Mouse (Mus musculus): ENCODE measurements around the gene Cdh8.
A peak's percentile ranks its signal among the peaks of the same experiment; 100 is the strongest.

Cdh8 gene

DNA sequence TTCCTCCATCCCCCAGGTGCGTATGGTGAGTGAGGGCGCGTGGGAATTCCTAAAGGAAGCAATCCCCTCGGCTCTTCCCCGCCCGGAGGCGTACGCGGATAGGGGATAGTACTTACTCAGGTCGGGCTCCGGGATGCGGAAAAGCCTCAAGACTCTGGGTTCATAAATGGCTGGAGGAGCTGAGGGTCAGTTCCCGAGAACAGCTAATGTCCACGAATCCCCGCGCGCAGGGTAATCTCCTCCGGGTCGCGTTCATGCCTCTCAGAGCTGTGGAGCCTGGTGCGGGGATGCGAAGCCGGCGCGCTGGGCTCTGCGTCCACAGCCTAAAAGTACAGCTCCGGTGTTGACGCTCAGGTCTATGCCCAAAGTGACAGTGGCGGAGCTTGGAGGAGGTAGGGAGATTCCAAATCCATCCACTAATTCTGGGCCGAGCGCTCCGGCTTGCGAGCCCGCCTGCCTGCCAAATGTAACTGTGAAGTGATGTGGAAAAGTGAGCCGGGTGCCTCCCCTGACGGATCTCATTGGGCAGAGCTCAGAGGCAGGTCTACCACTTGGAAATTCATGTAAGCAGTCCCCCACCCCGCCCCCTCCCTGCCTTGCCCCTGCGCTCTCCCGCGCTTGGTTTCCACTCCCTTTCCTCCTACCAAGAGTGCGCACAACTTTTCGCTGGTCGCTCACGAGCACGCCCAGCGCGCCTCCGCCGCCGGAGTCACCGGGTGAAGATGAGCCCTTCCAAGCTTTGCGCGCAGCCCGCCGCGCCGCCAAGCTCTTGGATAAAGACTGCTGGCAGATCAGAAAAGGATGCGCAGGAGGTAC lies at the start of gene Cdh8:
Gene Cdh8, minus strand, starts transcription at position 506 of the 816 bp plus-strand sequence.
- peak; percentile 76 to 85 for DNase-seq (ENCODE audit: low spot score in 2 of 2)

DNA sequence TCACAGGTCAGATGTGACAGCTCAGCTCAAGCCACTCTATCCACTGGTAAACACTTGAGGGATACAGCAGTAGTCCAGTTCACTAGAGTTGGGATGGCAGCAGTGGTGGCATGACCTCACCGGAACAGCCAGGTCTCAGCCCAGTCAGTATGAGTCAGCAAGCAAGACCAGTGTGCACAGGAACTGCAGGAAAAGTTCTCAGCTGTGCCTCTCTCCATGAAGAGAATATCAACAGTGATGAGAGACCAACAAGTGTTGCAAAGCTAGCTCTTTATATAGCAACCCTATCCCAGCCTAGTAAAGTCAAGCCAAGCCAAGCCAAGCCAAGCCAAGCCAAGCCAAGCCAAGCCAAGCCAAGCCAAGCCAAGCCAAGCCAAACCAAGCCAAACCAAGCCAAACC lies 30.2 kb upstream of the Cdh8 start:
- DNase-seq (ENCODE audit: low spot score in 2 of 2): no peak

DNA sequence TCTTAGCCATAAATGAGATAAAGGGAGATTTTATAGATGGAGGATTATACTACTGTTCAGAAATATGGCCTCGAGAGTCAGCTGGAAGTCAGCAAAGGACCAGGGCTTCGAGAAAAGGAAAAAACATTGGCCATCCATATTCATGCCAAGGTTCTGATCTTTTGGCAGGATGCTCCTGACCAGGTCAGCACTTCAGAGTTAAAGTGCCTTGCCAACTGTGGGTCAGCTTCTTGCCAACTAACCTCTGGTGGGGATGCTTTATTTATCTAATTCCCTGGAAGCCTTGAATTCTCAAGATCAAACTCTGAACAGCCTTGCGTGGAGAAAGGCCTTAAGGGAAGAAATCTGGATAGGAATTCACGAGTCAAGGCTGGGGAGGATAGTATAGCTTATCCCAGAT lies 9.6 kb upstream of the Cdh8 start:
- DNase-seq (ENCODE audit: low spot score in 2 of 2): no peak

DNA sequence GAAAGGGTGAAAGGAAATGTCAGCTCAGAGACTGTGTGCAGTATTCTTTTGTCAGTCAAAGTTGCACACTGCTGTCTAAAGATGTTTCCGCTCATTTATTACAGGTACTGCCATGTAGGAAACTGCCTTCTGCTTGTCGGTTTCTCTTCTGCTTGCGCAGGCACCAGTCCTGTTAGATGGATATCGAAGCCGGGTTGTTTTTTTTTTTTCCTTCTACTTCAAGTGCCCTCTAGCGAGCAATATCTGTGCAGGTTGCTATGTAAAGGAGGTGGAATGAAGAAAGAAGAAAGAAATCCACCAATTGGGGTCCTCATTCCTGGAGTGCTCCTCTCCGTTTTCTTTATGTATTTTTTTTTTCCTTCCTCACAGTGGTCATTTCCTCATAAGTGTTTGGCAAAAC lies 5.2 kb upstream of the Cdh8 start:
- DNase-seq (ENCODE audit: low spot score in 2 of 2): no peak

DNA sequence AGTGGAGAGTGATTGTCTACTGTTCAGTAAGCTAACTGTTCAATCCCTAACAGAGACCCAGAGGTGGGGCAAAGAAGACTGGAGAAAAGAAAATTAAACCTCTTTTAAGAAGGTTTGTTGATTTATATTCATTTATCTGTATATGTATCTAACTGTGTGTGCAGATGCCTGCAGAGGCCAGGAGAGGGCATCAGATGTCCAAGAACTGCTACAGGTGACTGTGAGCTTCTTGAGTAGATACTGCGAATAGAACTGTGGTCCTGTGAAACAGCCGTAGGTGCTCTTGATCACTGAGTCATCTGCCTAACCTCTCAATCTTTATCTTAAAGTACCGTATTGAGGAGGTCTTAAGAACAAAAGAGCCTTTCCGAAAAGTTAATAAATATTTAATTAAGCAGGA lies 3.5 kb upstream of the Cdh8 start:
- DNase-seq (ENCODE audit: low spot score in 2 of 2): no peak

DNA sequence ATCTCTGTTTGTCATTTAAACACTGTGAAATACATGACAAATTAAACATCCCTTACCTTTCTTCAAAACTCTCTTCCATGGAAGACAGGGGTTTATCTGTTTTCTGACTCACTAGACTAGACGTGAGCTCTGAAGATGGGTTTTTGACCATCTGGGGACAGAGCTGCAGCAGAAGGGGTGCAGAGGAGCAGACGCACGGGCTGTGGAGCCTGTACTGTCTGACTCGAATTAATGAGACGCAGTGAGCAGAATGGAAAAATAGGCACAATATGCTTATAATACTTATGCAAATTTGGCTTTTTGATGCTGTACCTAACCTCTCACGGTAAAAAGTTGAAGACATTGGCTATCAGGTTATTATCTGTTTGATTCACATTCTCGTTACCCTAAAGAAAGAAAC lies 1.2 kb upstream of the Cdh8 start:
- DNase-seq (ENCODE audit: low spot score in 2 of 2): no peak

DNA sequence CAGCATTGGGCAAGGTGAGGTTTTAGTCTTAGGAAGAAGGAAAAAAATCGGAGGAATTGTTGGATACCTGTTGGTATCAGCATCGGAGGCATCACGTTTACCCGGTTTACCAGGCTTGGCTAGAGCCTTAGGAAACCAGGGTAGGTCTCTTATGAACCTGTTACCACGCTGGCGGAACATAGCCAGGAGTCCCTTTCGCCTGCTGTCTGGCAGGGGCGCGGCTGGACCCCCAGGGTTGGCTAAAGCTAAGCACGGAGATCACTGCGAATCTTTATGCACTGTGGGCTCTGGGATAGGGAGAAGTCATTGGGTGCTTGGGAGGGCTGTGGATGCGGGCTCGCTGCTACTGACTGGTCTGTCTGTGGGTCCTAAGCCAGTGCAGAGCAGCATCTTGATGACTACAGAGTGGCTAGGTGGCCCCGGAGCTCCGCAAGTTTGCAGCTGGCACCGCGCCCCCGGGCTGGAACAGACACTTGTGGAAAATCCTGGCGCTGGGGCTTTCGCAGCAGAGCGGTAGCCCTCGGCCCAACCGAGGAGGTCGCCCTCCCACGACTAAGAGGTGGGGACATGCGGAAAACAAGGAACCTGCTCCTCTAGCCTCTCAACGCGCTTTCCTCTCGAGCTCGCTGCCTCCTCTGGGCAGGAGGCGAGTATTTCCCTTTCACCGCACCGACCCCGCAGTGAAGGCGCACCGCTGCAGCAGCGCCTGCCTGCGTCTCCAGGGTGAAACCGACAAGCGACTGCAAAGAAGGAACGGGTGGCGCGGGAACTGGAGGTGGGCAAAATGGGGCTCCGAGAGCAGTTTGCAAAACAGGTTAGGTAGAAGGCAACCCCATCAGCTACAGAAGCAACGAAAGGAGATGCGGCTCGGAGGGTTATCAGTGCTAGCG lies 950 bp downstream of the Cdh8 start:
- DNase-seq (ENCODE audit: low spot score in 2 of 2): peak; percentile 25 to 36

DNA sequence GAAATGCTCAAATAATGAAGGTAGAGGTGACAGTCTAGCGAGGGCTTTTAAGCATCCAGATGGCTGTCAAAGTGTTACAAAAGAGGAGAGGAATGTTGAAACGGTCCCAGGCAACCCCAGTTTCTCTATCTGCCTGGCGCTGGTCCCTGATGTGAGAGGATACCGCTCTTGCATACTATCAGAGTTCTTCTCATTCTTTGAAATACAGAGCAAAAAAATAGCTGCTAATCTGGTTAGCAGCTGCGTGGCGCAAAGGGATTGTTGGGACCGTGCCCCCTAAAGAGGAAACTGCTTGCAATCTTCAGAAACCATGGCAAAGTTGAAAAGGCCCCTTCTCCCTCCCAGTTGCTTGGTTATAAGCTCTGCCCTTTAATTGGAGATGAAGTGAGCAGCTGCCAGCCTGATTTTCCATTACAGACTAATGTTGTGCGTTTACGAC lies 1.8 kb downstream of the Cdh8 start:
- no peak for DNase-seq (ENCODE audit: low spot score in 2 of 2)

DNA sequence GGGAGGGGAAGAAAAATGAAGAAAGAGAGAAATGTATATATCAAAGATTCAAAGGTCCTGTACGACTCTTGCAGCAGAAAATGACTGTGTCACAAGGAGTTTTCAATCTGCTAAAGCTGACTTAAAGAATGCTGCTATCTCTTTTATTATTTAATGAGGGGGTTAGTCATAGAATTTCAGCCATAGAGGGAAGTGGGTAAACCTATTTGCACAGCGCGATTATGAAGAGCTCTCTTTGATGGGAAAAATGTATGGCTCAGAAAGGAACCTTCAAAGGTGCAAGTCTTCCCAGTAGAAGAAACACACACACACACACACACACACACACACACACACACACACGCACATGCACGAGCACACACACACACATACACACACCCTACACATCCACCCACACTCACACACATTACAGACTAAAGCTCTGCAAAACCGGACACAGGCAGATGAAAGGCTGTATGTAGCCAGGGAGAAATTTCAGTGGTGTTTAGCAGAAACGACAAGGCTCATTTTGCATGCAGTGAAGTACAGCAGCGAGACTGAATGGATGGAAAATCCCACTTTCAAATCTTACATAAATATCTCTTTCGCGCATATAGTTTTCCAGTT lies 2.3 kb downstream of the Cdh8 start:
- no peak for DNase-seq (ENCODE audit: low spot score in 2 of 2)

DNA sequence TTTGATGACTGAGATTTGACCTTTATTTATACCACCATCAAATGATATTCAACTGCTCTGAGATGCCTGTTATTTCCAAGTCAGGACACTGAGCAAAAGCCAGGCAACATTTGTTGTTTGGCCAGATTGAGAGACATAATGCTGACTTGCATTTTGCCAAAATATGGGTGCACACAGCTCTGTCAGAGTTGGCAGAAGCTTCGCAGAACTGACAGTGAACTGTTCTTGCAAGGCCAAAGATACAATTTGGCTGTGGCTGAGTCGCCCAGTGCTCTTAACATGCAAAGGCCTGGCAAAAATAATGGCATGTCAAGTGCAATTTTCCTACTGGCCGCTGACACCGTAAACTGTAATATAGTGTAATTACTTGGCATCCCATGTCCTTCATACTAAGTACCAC lies 22.4 kb downstream of the Cdh8 start:
- DNase-seq (ENCODE audit: low spot score in 2 of 2): no peak

DNA sequence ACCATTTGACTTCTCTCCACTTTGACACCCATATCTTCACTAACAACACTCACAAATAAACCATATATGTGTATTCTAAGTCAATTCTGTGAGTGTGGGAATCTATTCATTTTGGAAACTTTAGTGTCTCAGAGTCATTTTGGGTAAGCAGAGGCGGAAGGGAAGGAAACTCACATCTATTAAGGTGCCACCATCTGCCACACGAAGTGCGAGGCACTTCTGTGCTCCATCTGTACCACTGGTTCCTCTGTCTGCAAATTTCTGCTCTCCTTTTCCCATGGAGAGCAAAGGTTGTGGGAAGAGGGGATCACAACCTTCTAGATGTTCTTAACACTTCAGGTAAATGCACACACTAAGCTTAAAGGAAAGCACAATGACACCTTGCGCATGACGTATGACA lies 46.2 kb downstream of the Cdh8 start:
- DNase-seq (ENCODE audit: low spot score in 2 of 2): peak; percentile 10 to 28

DNA sequence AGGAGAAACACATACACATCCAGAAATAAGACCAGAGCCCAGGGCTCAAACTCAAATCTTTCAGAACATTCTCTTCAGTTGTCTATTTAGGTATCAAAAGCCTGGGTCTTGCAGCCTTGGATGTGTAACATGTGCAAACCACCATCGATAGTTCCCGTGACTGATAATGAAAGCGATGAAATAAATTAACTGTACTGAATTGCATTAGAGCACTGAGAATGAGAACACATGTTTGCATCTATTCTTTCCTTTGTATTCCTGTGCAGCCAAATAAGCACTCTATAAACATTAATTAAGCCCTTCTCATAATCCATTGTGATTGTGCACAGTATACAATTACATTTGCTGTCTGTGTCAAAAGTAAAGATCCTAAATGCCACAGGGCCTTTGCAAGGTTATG lies 47.1 kb downstream of the Cdh8 start:
- no peak for DNase-seq (ENCODE audit: low spot score in 2 of 2)

DNA sequence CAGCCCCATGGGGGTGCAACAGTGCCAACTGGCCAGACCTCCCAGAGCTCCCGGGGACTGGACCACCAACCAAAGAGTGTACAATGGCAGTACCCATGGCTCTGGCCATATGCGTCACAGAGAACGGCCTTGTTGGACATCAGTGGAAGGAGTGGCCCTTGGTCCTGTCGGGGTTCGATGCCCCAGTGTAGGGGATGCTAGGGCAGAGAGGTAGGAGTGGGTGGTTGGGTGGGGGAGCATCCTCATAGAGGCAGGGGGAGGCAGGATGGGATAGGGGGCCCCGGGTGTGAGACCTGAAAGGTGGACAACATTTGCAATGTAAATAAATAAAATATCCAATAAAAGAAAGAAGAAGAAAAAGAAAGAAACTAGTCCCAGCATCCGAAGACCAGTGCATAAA lies 47.8 kb downstream of the Cdh8 start:
- no peak for DNase-seq (ENCODE audit: low spot score in 2 of 2)

DNA sequence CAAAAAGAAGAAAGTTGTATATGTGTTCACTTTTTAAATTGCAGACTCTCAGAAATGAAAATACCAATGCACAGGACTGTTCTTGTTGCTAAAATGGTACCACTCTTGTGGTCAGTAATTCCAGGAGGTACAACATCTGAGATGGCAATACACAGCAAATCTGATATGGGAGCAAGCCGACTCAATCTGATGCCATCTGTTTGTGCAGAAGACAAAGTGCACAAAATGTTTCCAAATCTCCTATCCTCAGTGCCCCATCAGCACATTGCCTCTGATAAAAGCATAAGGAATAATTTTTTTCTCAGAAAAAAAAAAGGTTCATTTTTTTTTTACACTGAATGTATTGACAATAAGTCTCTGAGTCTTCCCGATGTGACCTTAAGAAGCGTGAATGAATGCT lies 62.3 kb downstream of the Cdh8 start:
- no peak for DNase-seq (ENCODE audit: low spot score in 2 of 2)

DNA sequence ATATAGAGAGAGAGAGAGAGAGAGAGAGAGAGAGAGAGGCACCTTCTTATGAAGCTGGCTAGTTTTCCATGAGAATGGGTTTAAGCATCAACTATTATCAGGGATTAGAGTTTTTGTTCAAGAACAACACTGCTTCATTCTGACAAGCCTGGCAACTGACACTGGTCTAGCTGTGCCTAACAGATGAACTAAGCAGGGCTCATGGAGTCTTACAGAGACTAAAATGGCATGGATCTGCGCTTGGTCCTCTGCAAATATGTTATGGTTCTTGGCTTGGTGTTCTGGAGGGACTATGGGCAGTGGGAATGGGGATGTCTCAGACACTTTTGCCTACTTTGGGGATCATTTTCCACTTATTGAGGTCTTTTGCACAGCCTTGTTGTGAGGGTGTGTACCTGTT lies 63.0 kb downstream of the Cdh8 start:
- no peak for DNase-seq (ENCODE audit: low spot score in 2 of 2)

DNA sequence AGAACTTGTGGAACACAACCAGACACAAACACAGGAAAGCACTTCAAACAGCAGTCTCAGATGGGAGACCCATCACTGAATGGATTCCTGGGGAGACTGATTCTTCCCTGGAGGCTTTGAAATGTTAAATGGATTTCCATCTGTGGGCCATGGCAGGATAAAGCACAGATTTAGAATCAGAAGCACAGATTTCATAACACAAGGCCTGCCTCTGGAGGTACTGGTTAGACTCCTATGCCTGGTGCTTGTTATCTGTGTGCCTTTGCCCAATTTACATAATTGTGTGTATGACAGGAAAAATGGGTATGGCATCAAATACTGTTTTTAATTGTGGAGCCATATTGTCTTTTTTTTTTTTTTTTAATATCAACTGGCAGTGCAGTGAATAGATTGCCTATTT lies 66.8 kb downstream of the Cdh8 start:
- no peak for DNase-seq (ENCODE audit: low spot score in 2 of 2)

DNA sequence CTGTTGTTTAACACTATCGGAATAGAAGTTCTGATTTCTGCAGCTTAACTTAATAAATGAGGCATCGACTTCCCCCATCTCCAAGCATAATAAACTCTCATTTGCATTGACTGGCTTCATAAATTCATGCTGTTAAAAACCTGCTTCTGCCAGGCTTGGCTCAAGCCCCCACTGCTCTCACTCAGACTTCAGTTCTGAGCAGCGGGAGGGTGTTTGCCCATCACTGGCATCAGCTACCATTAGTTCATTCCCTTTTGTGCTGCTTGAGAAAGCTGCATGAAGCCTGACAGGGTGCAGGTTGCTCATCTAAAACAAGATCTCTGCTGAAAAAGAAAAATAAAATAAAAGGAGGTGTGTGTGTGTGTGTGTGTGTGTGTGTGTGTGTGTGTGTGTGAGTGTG lies 67.7 kb downstream of the Cdh8 start:
- no peak for DNase-seq (ENCODE audit: low spot score in 2 of 2)

DNA sequence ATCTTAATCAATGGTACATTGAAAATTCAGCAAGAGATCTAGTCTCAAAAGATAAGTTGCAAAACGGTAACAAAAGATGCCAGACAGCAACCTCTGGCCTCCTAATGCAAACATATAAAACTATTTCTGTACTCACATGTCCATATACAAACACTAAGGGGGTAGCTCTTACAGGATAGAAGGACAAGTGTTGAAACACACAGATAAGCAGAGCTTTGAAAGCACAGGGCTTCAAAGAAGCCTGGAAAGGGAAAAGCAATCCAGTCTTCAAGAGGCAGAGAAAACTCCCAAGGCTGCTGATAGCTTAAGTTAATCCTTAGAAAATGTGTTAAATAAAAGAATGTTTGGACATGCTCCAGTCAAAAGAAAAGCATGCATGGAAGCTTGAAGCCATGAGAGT lies 77.0 kb downstream of the Cdh8 start:
- no peak for DNase-seq (ENCODE audit: low spot score in 2 of 2)

DNA sequence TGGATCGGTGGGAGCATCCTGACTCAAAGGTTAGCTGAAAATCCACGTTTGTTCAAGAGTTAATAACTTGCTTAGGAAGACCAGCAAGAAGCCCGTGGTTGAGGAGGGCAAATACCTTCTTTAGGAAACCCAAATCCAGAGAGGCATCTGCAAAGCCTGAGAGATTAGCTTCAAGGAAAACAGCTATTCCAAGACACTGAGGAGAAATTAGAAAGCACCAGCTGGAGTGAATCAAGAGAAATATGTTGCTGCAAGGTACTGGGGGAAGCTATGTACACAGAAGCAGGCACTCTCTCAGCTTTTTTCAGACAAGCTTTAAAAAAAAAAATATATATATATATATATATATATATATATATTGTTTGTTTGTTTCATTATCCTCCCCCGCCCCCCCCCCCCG lies 88.7 kb downstream of the Cdh8 start:
- DNase-seq (ENCODE audit: low spot score in 2 of 2): peak in 1 of 2 experiments; percentile 8

DNA sequence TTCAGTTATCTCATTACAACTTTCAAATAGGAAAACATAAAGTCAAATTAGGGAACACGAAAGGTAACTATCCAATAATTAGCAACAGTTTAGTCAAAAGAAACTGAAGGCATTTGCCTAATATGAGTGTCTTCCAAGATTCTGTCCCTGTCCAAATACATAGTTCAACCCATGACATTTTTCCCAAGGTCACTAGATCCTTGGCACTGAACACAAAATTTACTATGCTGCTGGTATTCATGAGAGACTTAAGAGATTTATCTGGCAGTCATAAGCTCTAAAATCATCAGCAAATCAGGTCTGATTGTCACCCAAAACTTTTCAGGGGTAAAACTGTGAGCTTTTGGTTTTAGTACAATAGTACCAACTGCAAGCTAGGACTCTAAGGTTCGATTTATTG lies 101.7 kb downstream of the Cdh8 start:
- no peak for DNase-seq (ENCODE audit: low spot score in 2 of 2)

DNA sequence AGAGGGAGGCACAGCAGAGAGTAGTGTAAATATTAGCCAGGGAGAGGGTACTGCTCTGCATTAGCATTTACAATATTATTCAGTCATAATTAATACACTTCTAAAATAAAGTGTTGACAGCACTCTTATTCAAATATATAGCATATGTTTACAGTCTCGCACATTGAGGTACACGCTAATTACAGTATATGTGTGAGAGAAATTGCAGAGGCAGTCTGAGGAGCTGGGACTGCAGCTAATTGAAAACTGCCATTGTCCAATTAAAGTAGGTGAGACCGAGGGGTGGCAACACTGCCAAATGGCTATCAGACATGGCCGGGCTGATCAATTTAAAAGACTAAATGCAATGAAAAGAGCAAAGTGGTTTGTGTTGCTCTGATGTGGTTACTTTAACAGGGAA lies 112.1 kb downstream of the Cdh8 start:
- DNase-seq (ENCODE audit: low spot score in 2 of 2): no peak

DNA sequence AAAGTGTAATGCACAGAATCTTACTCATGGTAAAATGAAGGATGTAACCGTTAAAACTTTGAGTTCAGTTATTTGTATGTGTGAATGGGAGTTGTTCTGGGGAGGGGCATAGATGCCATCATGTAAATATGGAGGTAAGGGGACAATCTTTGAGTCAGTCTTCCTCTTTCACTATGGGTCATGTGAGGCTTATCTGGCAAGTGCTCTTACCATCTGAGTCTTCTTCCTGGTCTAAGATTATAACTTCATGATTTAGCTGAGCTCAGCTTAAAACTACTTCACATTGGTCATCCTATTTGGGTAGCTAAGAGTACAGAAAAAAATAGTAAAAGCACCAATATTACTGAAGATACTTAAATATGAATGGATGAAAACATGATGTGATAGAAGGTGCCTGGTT lies 126.1 kb downstream of the Cdh8 start:
- DNase-seq (ENCODE audit: low spot score in 2 of 2): no peak

DNA sequence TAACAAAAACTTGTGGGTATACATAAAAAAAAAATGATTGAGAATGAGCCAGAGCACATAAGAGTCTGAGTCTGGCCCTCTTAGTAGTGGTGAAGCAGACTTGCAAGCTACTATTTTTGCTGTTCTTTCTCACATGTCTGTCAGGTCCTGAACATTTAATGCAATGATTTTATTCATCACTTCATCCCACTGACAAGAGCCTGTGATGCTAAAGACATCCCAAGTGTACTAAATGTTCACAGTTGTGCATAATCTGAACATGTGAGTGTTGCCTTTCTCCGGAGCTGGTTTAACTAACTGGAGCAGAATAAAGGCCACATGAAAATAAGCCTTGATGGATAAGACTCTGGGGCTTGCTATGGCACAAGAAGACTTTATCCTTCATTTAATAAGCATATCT lies 131.2 kb downstream of the Cdh8 start:
- no peak for DNase-seq (ENCODE audit: low spot score in 2 of 2)

All from right cerebral cortex, postnatal 36 days (tissue).